Mouse (Mus musculus) cortical plate, adult 2 months (tissue): ENCODE results near the gene Gm5795. TPM values are rescaled to one million over a fixed set of nuclear protein-coding genes. Genes with fewer than 3 reads are reported as not detected.
"Not testable (repeated sequence)": the region's sequence is repeated elsewhere in the genome, so short reads cannot be mapped to it uniquely, and the experiment has no call there.

Experiments used
- H3K27ac ChIP-seq: fragments of 200-500 bp; 2 replicates; pipeline ENCODE4 v1.5.1; 2012; ENCODE audit warnings: low read length, control low read depth, inconsistent platforms; ENCODE audit not compliant: insufficient read depth
- H3K4me1 ChIP-seq: fragments of 200-500 bp; 2 replicates; pipeline ENCODE4 v1.6.1; 2011; ENCODE audit warnings: low read length; ENCODE audit not compliant: control insufficient read depth, insufficient read depth
- H3K4me3 ChIP-seq: fragments of 200-500 bp; 2 replicates; pipeline ENCODE4 v1.5.1; 2011; ENCODE audit warnings: mild to moderate bottlenecking, low read length, control low read depth; ENCODE audit not compliant: insufficient read depth
- CTCF ChIP-seq: fragments of 200-500 bp; IDR thresholded peaks from 2 replicates; pipeline ENCODE4 v1.5.1; 2011; ENCODE audit warnings: mild to moderate bottlenecking, control low read depth, low read length; ENCODE audit not compliant: insufficient read depth; ENCODE audit errors: extremely low read depth
- polyA plus RNA-seq: library from polyadenylated mRNA; depleted of rRNA; stranded (reverse); fragments of >200 nt; gene quantifications from 2 replicates; pipeline ENCODE4 v1.2.3, GENCODE M21; 2012; rRNA removed

Gm5795 gene
- polyA plus RNA-seq: 0.25 TPM in 1 of 2 replicates, not detected in the other

DNA sequence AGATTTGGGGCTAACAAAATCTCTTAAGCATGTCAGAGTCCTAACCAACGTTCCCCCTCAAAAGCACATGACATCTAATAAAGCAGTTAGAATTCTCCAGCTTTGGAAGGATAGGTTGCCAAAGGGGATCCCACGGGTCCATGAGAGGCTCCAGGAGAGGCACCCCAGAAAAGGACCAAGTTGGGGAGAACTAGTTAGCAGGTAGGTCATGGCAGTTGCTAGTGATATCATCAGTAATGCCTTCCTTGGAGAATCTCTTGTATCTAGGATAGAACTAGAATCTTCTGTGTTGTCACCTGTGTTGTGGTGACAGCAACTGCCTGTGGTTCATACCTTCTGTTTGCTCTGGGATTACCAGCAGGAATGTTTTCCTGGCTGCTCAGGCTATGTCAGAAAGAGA is at the start of gene Gm5795:
TSS of gene Gm5795 (plus strand) at position 301 of the 400 bp plus-strand sequence.
- H3K4me1 ChIP-seq, H3K27ac ChIP-seq, H3K4me3 ChIP-seq: not testable (repeated sequence)

DNA sequence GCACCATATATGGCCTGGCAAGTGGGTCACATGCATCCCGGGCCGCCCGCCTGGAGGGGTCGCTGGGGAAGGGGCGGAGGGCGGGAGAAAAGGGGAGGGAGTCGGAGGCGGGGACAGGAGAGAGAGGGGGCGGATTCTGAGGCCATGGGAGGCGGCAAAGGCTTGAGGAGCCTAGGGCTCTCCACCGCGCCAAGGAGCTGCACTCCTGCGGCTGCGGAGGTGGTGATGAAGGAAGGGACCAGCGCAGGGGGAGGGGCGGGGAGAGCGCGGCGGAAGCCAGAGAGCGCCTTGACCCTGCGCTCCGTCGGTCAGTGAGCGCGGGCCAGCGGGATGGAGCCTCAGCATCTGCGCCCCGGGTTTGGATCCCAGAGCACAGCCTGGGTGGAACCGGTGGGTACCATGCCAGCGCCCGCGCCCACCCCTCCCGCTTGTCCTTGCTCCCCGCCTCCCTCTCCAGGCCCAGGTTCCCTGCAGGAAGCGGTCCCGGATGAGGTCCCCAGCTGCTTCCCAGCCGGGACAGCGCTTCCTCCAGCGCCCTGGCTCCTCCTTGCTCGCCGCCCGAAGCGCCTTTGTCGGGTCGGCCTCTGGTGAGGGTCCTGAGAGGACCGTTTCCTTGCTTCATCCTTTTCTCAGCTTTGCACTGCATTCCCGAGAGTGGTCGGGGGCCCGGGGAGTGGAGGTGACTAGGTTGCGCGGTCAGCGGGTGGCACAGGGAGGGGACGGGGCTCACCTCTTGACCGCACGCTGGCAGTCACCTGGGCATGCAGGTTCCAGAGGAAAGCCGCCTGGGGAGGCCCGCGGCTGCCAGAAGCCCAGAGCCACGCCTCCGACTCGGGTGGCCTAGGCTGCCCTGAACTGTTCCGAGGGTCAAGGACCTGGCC is 20.5 kb downstream of the Gm5795 start, which contains the start of gene D830030K20Rik:
TSS of gene D830030K20Rik (plus strand) at position 217 of the 881 bp plus-strand sequence.
- not testable (repeated sequence) for H3K4me1 ChIP-seq, H3K27ac ChIP-seq
- H3K4me3 ChIP-seq: peak within 1 kb of the TSS; percentile 53

DNA sequence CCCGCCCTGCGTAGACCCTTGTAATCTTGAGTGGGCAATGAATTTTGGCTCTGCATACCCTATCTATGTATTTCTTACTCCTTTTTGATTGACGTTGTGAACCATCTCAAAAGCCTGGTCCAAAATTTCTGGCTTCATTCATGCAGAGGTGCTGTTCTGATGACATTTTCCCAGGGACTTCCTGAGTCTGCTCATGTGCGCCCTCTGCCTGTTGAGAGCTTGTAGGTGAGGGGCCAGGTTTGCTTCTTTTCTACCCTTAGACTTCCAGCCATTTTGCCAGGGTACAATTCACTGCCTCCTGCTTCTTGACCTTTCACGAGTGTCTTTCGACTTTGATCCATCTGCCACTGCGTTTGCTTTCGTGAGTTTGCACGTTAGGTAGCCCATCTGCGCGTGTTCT is 21.3 kb downstream of the Gm5795 start:
- not testable (repeated sequence) for H3K4me3 ChIP-seq, H3K4me1 ChIP-seq, H3K27ac ChIP-seq
- TF ChIP-seq CTCF: peak; percentile 34

Other genes starting within 250 kb of the Gm5795 start
- not detected in 2 replicates for gene Gm2888, start 158.3 kb upstream of the Gm5795 start, polyA plus RNA-seq
- gene Gm2897, start 139.0 kb upstream of the Gm5795 start, polyA plus RNA-seq: 0.85 and 0.86 TPM in 2 replicates
- gene Gm10340, start 54.3 kb upstream of the Gm5795 start, polyA plus RNA-seq: not detected in 2 replicates
- 6.3 and 6.9 TPM in 2 replicates for gene D830030K20Rik, start 20.2 kb downstream of the Gm5795 start, polyA plus RNA-seq
- gene Gm2956, start 144.4 kb downstream of the Gm5795 start, polyA plus RNA-seq: 0.08 and 0.11 TPM in 2 replicates
- gene Gm10413, start 206.8 kb downstream of the Gm5795 start, polyA plus RNA-seq: not detected in 2 replicates
- 1.2 and 1.3 TPM in 2 replicates for gene Gm10409, start 224.4 kb downstream of the Gm5795 start, polyA plus RNA-seq
- gene Gm3005, start 239.8 kb downstream of the Gm5795 start, polyA plus RNA-seq: 1.2 and 1.5 TPM in 2 replicates